Mouse (Mus musculus): ENCODE measurements around the gene Arhgap33. TPM values are rescaled to one million over a fixed set of nuclear protein-coding genes. Genes with fewer than 3 reads are reported as not detected.

The Arhgap33 gene
- 1 to 10 TPM; 2.2 to 9.4 (median 6.4) TPM for total RNA-seq (2022)

DNA sequence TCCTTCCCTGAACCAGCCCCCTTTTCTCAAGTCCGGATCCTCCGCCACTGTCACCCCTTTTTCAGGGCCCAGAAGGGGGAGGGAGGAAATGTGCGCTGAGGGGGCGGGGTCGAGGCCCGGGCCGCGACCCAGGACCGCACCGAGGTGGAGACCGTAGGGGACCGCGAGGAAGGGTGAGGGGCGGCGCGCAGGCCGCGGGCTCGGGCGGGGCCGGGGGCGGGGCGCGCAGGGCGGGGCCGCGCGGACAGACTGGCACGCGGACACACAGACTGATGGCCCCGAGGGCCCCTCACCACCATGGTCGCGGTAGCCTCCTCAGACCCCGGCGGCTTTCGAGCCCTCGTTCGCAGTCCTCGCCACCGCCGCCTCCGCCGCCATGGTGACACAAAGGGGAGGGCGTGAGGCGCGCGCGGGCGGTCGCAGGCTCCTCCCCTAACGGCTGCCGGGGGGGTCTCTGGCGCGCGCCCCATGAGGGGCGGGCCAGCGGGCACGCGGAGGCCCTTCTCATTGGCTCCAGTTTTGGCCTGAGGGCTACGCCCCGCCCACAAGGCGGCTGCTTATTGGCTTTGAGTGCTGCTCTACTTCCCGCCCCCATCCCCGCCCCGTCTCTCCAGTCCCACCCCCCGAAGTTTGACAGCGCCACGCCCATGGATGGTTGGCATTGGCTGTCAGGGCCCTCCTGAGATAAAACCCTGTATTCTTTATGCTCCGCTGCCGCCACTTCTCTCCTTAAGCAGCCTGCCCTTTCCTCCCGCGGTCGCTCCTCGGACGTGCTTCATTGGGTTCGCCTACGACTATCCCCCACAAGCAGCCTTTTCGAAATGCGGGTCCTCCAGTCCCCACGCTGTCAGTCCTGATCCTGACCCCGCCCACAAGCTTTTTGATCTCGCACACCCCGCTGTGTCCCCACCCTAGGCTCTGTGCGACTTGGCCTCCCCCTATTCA is at the start of gene Arhgap33:
Gene Arhgap33 (minus strand): TSS at position 428 of the 945 bp plus-strand sequence.
- DNase-seq: peak; percentile 94

- DNase-seq: peak; percentile 21
Measured at GRCm38 (mm10) chr7:30584339-30584738, 49.5 kb upstream of the Arhgap33 start.

DNA sequence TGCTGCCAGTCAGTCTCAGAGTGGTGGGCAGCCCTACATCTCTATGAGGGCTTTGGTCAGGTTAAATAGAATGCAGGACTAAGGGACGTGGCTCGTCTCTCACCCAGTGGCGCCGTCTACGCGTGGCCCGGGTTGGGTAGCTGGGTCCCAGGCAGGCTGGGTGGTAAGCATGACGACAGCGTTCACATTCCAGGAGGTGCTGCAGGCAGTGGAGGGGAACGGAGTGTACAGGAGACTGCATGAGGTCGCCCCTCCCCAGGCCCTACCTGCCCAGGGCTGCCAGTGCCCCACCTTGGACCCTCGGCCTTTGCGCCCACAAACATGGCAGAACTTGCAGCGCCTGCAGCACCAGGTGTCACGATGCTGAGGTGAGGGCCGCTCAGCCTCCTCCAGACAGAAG is 46.7 kb upstream of the Arhgap33 start:
- DNase-seq: peak; percentile 11

GRCm38 (mm10) chr7:30579950-30580349 is 45.1 kb upstream of the Arhgap33 start:
- DNase-seq: no peak

DNA sequence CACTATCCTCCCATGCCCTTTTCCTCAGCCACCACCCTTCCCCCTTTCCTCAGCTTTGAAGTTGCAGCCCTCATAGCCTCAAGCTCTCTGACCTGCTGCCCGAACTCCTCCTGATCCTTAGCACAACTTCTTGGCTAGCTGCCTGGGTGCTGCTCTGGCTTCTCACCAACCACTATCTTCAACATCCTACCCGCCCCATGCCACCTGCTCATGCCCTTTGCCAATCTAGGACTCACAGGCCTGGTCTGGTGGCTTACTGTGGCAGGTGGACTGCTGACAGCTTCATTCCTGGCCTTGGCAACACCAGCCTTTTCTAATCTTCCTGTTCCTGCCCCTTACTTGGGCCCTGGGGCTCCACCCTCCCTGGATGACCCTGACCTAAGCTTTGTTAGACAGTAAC is 38.1 kb upstream of the Arhgap33 start:
- no peak for DNase-seq

- no peak for DNase-seq
Measured at GRCm38 (mm10) chr7:30572389-30572788, 37.5 kb upstream of the Arhgap33 start.

DNA sequence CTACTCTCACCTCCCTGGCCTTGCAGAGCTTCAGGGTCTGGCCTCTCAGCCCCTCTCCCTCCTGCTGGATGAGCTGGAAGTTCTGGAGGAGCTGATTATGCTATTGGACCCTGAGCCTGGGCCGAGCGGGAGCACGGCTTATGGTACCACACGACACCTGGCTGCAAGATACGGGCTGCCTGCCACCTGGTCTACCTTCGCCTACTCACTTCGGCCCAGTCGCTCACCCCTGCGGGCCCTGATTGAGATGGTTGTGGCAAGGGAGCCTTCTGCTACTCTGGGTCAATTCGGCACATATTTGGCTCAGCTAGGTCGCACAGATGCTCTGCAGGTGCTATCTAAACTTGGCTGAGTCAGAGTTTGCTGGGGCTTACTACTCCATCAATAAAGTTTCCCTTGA is 32.7 kb upstream of the Arhgap33 start:
- no peak for DNase-seq

- DNase-seq: no peak
Measured at GRCm38 (mm10) chr7:30566033-30566432, 31.2 kb upstream of the Arhgap33 start.

DNA sequence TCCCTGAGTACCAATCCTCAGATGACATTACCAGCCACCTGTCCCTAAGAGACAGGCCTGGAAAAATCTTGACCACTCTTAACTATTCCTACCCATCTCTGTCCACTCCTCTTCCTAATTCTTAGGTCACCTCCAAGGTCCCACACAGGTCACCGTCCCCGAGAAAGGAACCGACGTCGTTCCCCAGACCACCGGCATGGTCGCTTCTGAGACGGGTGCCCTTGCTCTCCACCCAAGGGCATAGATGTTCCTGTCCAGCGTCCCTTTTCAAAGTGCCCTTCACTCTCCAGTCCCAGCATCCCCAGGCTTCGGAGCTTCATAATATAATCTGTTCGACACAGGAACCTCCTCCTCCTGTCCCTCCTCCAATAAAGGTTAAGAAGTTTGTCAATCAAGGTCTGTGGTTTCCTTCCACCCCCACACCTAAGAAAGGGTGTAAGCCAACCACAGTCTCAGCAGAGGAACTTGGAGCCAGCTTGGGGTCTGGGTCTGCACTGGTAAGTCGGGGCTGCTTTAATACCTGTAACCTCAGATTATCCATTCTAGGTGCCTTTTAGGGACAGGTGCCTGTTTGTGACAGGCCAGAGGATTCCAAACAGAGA is 30.2 kb upstream of the Arhgap33 start, which contains the start of gene Igflr1:
Gene Igflr1 (plus strand): TSS at position 458 of the 602 bp plus-strand sequence.
- no peak for DNase-seq

- DNase-seq: no peak
Measured at GRCm38 (mm10) chr7:30563906-30564280, 29.0 kb upstream of the Arhgap33 start.

GRCm38 (mm10) chr7:30563117-30563905 is 28.5 kb upstream of the Arhgap33 start, which contains the start of the genes U2af1l4, Gm49396 and Psenen:
TSS of gene U2af1l4 (plus strand) at chr7:30563301.
TSS of gene Gm49396 (plus strand) at chr7:30563344.
TSS of gene Psenen (minus strand) at chr7:30563627.
- peak; percentile 96 for DNase-seq

DNA sequence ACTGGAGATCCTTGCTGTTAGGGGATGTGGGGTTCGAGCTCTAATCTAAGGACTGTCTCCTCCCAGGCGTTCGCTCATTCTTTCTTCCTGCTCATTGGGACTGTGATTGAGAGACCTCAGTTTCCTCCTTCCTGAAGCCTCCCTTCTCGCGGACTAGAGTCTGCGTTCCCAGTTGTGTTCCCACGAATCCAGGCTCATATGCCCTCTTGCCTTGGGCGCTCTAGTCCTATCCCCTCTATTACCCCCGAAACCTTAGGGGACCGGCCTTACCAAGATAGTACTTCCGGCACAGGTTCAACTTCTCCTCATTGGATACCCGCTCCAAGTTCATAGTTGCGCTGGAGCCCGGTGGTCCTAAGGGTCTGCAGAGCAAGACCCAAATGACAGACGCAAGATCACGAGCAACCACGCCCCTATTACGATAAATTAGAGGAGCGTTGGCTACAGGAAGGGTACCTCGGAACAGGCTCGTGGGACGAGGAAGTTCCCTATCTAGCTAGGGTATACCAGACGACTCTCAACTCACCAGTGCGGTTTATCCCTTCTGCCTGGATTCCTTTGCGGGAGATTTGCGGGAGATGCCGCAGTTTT is 27.8 kb upstream of the Arhgap33 start:
- DNase-seq: no peak

GRCm38 (mm10) chr7:30560296-30560695 is 25.4 kb upstream of the Arhgap33 start:
- no peak for DNase-seq

DNA sequence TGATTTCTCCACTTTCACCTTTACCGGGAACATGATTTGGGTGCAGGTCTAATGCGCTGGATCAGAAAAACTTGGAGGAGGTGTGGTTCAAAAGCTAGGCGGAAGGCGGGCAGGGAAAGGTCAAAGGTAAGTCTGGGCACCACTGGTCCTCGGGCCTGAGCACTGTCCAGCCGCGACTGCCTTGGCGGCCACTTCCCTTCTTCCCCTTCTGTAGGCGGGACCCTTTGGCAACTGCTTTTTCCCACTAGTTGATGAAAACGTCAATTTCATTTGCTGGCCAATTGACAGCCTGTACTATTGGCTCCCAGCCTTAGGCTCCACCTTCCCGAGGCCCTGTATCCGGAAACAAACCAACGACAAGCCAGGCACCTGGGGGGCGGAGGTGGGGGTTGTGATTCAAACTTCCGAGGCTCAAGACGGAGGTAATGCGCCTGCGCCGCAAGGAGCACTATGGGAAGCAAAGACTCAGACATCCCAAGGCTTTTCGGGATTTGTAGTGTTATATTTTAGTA is 24.6 kb upstream of the Arhgap33 start, which contains the start of gene Lin37:
Gene Lin37 (minus strand): TSS at position 396 of the 512 bp plus-strand sequence.
- peak; percentile 99 for DNase-seq

GRCm38 (mm10) chr7:30558656-30559442 is 24.0 kb upstream of the Arhgap33 start:
- DNase-seq: no peak

DNA sequence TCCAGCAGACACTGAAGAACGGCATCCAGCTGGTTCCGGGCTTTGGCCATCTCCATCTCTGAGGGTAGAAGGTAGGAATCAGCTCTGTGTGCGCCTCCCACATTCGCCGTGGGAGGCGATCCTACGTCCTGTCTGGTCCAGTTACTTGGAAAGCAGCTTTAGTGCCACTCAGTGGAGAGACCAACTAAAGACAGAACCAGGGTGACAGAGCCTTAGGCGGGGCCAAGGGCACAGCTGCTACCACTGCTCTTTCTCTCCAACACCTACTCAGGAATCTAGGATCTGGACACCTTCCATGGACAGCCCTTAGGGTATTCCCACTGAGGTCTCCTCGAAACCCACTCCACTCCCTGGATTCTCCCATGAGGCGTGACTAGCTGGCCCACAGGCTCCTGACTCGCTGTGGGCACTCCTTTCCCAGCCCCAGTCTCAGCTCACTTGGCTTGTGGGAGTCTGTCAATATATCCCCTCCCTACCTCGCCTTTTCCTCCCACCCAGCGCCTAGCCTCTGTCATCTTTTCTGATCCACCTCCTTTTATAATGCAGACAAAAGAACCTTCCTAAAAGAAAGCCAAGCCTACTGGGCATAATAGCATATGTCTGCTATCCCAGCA is 23.1 kb upstream of the Arhgap33 start:
- DNase-seq: no peak

DNA sequence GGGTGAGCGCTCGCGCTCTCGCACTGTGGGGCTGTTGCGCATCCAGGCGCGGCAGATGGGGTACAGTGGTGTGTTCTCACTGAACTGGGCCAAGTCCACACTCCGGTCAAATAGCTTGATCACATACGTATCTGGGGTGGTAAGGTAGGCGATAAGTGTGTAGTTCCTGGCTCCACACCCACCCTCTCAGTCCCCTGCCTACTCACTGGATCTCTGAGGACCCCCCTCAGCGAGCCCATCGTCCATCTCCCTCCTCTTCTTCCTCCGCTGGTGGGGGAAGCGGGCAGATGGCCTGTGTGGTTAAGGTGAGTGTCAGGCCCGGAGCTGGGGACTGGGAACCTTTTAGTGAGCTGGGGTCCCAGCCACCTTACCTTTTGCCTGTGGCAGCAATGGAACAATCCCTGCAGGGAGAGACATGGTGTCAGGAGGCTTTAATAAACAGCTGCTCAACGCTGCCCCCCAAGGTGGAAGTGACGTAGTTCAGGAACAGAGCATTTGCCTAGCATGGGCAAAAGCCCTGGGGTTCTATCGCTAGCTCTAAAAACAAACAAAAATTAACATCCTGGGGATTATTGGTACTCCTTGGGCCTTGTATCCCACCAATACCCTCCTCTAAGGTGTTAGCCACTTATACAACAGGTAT is 22.2 kb upstream of the Arhgap33 start:
- no peak for DNase-seq

GRCm38 (mm10) chr7:30553810-30554584 is 19.1 kb upstream of the Arhgap33 start:
- DNase-seq: no peak

- DNase-seq: peak; percentile 71
Measured at GRCm38 (mm10) chr7:30553021-30553589, 18.2 kb upstream of the Arhgap33 start.

Measured in adrenal gland, adult 8-10 months (tissue).